Mouse (Mus musculus) retina, adult 2 months (tissue): ENCODE measurements around the gene Gnat1.

ENCODE experiments used
- DNase-seq: peaks from one replicate; pipeline ENCODE4 v3.0.0-alpha.2; 2012; ENCODE audit warnings: low read depth, low spot score

Gene Gnat1

DNA sequence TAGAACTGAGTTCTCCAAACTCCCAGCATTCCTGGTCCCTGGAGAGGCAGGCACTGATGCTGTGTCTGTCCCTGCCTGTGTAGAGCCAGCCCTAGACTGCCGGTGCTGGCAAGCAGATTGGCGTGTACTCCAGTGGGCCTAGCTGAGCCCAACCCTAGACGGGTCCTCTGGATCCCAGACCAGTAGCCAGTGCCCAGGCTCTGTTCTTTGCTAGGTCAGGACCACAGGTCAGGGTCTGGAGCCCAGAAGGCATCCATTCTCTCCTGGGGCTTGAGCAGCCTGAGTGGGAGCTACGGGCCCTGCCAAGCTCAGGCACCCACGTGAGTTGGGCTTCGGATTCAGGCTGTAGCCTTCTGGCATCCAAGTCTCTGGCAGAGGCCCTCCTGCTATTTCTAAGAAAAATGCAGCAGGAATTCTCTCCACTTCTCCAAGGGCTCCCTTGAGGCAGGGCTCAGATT, 20.6 kb upstream of the Gnat1 start:
- no peak for DNase-seq

DNA sequence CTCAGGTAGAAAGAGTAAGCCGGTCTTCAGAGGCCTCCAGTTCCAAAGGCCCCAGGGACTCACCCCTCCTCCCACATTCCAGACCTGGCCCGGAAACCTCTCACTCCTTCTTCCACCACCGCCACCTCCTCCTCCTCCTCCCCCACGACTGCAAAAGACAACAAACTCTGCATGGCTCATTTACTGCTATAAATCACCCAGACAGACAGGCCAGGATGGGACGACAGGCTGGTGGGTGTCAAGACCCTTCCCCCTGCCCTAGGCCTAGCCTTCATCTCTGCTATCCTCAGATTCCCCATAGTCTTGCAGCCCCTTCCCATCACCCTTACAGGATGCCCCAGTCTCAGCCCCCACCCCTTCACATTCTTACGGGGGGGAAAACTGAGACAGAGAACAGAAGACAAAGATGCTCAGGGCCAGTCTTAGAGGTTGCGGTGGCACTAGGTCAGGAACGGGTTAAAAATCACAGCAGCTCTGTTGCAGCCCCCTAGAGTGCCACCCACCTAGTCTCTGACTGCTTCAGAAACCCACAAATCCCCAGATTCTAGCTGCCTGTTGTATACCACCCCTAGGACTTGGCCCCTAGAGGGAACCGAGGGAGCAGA, 20.0 kb upstream of the Gnat1 start:
- DNase-seq = no peak

DNA sequence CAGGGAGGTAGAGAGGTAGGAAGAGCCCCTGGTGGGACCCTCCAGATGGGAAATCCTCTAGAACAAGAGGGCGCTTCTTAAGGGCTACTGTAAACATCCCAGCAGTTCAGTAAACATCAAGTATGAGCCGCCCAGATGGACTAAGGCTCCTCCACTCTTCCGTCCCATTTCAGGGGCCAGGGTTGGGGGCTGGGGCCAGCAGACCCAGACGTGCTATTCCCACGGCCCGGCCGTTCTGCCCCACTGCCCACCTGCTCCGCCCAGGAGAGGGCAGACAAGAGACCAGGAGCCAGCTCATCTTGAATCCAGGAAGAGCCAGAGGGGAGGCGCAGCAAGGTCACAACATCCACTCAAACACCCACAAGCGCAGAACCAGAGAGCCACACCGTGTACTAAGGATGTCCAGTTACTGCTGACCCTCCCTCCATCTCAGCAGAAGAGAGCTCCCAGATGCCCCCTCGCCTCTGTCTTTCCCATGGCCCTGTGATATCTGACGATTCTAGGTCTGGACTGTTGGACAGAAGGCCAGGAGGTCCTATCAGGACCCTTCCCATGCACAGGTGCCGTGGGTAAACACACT, 19.2 kb upstream of the Gnat1 start:
- no peak for DNase-seq

DNA sequence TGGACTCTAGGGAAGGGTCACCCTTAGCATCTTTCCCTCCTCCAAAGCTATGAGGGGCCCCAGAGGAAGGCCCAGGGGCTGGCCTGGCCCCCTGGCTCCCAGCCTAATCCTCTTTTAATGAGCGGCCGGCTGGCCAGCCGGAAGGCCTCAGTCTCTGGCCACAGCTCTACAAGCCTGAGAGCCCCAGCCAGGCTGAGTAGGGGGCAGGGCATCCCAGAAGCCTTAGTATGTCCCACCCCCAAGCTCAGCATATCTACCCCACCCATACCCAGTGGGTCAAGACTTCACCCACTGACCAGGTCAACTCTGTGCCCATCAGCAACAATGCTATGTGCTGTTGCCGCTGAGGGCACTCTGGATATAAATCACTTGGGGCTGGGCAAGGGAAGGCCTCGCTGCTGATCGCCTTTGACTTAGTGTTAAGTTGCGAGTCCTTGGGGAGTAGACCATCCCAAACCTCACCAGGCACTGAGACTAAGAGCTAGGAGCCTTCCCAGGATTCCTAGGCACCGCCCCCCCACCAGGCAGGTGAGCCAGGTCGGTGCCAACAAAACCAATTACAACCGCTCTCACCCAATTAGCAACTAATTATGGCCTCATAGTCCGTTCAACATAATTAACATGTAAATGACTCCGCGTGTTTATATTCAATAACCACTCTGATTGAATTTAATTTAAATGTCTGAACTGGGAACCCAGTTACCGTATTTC, 18.5 kb upstream of the Gnat1 start:
- no peak for DNase-seq

DNA sequence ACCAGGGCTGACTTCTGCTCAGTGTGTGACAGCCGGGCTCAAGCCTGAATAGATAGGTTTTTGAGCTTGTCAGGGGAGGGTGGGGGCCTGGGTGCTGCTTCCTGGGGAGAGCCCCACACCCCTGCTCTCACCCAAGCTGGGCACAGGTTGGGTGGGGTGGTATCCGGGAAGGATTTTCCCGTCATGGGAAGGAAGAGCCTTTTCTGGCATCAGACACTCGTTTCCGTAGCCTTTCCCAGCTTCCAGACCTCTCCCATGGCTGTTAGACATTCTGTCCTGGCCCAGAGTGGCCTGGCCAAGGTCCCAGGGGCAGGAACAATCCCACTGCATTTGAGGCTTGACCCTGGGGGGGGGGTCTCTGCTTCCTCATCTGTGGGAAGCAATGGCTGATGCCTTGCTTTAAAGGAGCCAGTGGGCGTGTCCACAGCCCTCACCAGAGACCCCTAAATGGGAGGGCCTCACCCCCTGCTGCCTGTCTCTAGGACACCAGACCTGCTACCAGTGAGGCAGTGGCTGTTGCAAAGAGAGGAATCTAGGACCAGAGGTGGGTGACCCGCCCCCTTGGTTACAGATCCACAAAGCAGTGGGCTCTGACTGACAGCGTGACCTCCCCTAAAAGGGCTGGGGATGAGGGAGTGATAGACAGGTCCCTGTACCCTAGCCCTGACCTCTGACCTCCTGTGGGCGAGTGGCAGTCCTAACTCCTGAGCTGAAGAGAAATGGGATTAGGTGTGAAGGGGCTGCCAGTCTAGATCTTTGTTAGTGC, 17.5 kb upstream of the Gnat1 start:
- DNase-seq = no peak

DNA sequence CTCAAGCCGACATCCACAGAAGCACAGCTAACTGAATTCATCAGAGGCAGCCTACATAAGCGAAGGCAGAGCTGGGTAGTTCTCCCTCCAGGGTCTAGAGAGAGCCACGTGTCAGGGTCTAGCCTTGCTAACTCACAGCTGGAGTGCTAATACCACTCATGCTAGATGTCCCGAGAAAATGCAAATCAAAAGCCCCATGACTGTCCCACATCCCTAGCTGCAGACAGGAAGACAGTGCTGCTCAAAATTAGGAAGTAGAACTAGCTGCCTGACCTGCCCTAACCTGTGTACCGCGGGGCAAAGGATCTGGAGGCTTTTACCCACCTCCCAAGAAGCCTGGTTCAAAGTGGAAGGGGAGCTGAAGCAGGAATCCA, 16.6 kb upstream of the Gnat1 start:
- DNase-seq = no peak

DNA sequence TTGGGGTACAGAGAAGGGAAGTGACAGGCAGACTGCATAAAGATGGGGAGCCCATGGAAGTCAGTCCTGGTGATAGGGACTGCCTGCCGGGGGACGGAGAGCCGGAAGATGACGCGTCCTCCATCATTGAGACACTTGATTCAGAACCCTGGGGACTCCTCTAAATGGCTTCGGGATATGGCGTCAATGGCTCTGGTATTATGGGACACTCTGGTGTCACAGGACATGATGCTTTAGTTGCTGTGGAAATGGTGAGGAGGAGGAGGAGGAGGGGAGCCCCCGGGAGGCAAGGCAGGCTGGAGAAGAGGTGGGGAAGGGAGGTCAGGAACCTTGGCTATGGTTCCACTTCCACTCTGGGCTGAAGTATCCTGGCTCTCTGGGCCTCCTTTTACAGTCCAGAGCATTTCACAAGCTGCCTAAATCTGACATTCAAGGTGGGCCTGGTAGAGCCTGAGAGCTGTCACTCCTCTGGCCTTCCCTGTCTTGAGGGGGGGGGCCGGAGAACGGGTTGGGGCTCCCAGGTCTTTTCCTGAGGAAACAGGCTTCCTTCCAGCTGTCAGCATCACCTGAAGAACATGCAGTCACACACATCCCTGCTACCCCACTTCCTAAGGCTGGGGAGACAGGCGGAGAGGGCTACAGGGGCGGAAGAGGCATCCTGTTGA, 16.1 kb upstream of the Gnat1 start:
- no peak for DNase-seq

DNA sequence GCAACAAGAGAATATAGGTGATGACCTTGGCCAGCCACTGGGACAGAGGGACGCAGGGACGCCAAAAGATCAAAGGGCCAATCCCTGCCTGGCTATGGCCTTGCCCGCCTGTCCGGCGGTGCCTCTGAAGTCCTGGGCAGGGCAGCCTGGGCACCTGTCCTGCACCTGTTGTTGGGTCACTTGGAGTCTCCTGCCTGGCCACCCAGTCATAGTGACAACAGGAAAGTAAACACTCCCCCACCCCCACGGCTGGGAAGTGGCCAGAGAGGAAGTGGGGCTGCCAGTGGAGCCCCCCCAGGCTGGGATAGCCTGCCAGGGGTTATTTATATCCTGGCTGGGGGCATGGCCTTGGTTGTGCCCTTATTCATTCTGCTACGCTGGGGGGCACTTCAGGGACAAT, 15.1 kb upstream of the Gnat1 start:
- no peak for DNase-seq

DNA sequence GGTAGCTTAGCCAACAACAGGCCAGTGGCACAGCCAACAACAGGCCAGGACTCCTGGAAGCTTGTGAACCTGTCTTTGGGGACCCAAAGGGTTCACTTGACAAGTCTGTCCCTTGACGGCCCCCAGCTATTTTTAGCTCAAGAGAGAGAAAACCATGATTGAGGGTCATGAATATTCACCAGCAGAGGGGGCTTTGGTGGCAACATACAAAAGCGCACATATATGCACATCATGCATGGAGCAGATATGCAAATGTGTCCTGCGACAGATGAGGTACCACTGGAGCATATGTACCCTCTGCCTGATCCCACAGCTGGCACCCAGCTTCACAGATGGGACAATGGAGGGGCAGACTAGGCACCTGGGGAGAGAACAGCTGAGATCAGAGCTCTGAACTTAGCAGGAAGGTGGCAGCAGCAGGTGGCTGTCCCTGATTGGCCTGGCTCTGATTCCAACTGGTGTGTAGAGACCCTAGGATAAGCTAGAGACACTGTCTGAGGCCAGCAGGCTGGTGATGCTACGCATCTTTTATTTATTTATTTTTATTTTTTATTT, 14.0 kb upstream of the Gnat1 start:
- DNase-seq = no peak

DNA sequence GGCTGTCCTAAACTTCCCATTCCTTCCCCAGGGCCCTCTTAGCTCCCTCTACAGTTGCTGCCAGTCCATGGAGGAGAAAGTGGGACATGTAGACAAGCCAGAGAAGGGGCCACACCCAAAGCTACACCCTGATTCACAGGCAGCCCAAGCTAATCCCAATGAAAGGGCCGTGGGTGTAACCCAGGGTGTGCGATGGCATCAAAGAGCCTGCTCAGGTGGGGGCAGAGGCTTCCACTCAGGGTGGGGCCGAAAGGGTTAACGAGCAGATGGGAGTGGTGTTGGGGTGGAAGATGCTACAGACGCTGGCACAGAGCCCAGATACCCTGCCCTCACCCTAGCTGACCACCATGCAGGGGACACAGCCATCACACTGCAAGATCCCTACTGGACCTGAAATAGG, 13.3 kb upstream of the Gnat1 start:
- DNase-seq = no peak

DNA sequence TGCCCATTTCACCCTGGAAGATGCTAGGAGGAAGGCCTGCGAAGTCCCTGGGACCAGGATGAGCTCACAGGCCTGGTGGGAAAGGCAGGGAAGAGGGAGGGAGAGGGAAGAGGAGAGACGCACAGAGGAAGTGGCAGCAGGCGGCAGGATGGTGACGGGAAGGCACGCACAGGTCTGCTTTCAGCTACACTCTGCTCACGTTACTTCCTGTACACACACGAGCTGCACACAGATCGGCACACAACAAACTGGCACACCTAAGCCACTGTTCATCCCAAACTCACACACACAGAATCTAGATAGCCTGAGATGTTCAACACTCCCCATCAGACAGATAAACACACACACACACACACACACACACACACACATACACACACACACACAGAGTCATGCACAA, 10.9 kb upstream of the Gnat1 start:
- DNase-seq = no peak

DNA sequence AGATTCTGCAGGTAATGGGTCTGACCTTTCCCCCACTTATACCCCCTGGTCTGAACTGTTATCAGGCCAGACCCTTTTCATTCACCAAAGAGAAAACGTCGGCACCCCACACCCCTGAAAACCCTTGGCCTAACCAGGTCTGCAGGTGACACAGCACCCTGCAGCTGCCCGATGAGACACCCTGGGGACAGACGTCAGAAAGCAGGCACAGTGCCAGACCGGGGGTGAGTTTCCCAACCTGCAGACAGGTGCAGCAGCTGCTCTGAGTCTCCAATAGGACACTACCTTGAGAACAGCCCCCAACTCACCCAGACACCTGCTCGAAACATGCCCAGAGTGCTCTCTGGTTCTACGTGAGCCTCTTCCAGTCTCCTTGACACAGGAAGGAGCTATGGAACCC, 9.4 kb upstream of the Gnat1 start:
- no peak for DNase-seq

DNA sequence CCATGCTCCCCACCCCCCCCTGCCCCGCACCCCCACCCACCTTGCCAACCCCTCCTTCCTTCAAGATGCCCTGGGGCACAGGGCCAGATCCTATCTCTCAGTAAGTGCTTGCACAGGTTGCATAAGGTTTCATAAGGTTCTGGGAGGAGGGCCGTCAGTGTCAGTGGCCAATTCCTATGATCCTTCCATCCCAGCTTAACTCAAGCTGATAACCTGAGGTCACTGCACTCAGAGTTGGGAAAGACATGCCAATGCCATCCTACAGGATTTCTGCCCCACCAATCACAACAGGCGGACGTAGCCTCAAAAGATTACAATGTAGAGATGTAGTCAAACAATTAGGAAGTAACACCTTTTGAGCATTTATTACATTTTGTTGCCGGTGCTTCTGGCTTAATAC, 8.9 kb upstream of the Gnat1 start:
- DNase-seq = no peak

DNA sequence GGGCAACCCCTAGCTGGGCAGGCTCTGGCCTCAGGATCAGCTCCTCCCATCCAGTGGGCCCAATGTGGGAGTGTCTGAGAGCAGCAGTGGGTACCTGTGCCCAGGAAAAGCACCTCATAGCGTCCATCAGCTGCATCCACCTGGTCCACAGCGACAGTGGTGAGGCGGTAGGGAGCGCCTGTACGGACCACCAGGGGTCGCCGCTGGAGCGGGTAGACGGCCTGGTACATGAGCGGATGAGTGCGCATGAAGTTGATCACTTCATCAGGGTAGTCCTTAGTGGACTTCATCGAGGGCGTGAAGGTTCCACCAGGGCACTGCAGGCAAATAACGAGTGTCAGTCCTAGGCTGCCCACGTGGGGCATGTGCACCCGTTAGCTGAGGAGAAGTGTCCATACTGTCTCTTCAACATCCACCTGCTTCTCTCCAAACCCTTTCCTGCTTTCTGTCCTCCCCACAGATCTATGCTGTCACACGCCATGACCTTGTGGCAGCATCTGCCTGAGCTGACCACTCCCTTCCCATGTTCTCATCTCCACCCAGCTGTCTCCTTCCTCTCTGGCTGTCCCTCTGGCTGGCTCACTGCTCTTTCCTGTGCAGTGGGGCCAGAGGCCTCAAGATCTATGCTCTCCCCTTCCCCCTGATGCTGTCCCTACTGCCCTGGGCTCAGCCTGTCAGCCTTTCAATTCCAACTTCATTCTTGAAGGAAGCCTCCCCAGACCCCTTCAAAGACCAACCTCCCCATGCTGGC, 5.9 kb upstream of the Gnat1 start:
- DNase-seq = no peak

DNA sequence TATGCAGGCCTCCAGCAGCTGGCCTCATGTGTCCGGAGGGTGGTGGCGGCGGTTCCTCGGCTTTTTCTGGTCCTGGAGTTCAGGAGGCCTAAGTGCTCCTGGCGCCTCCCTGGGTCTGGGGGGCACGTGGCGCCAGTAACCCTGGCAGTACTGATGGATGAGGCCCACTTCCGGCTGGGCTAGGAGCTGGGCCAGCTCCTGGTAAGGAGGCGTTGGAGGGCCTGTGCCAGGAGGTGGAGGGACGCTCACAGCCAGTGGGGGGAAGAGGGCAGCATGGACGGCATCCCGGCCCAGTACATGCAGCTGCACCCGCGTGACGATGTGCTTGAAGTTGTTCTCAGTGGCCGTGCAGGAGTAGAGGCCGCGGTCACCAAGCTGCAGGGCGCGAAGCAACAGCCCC, 2.9 kb upstream of the Gnat1 start:
- DNase-seq = no peak

DNA sequence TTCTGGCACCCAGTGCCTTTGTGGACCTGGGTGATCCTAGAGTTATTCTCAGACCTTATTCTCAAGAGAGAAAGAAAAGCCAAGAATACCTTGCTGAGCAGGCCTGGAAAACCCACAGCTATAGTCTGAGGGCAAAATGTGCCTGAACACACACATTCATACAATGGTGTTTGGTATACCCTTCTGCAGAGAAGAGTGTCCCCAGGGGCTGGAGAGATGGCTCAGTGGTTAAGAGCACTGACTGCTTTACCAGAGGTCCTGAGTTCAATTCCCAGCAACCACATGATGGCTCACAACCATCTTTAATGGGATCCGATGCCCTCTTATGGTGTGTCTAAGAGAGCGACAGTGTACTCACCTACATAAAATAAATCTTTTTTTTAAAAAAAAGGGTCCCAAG, 651 bp downstream of the Gnat1 start:
- no peak for DNase-seq

DNA sequence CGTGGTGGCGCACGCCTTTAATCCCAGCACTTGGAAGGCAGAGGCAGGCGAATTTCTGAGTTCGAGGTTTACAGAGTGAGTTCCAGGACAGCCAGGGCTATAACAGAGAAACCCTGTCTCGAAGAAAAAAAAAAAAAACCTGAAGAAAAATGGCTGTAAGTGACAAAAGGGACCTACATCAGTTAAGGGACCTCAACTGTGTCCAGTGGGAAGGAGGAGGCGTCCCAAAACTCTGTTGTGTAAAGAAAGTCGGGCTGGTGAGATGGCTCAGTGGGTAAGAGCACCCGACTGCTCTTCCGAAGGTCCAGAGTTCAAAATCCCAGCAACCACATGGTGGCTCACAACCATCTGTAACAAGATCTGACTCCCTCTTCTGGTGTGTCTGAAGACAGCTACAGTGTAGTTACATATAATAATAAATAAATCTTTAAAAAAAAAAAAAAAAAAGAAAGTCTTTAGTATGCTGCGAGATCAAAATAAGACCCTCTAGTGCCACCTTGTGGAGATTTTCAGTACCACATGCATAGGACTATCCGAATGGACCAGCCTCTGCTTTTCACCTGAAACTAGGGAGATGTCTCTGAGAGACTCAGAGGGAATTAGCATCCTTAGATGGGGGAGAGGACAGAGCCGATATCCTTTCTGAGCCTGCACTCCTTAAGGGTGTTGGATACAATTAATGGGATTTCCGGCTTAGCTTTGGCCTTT, 1.5 kb downstream of the Gnat1 start:
- peak; percentile 90 for DNase-seq

DNA sequence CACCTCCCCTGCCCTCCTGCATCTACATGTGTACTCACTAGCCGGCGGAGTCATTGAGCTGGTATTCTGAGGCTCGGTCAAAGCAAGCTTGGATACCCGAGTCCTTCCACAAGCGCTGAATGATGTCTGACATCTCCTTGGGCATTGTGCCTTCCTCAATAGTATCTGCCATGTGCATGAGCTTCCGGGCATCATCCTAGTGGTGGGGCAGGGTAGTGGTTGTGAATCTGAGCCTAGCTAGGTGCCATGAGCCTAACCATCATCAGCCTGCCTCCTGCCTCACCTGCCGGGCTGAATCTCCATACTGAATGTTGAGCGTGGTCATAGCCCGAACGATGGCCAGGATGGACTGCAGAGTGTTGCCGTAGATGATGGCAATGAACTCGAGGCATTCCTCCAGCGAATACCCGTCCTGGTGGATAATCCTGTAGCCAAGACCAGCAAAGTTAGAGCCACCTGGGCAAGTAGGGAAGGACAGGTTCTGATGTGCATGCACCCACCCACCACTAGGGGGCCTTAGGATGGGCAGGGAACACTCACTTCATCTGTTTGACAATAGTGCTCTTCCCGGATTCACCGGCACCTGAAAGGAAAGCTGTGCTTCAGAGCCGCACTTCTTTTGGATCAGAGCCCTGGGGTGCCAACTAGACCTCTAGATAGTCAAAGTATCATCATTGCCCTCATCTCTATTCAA, 2.3 kb downstream of the Gnat1 start:
- no peak for DNase-seq

DNA sequence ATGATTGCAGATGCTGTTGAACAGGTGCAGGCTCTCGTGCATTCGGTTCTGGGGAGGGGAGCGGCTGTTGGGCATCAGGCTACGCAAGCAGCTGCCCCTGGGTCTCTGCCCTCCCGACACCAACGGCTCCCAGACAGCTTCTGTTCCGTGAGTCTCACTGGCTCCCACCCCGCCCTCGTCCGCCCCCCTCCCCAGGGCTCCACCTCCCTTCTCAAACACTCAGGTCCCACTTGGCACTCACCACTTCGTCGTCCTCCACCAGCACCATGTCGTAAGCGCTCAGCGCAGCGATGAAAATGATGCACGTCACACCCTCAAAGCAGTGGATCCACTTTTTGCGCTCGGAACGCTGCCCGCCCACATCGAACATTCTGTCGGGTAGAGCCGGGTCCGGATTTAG, 3.2 kb downstream of the Gnat1 start:
- no peak for DNase-seq
